Mouse (Mus musculus) stomach, embryonic 16.5 days (tissue): ENCODE results near the gene Rcor1. TPM values are rescaled to one million over a fixed set of nuclear protein-coding genes. Genes with fewer than 3 reads are reported as not detected.

Experiments
- ATAC-seq: fragments of 200-750 bp; cut with Nextera tagmentation; 2 replicates; pipeline ENCODE4 v1.8.0; 2017; ENCODE audit warnings: moderate number of reproducible peaks, moderate TSS enrichment; ENCODE audit not compliant: insufficient read depth, low FRiP score
- H3K27ac ChIP-seq: fragments of 300-500 bp; sonication (generic); 2 replicates; pipeline ENCODE4 v1.5.1; 2014; ENCODE audit warnings: low read length
- H3K27me3 ChIP-seq: fragments of 300-500 bp; sonication (generic); 2 replicates; pipeline ENCODE4 v1.6.1; 2014; ENCODE audit warnings: low read length, control low read depth, mixed read lengths; ENCODE audit not compliant: control insufficient read depth, insufficient read depth
- H3K36me3 ChIP-seq: fragments of 300-500 bp; sonication (generic); 2 replicates; pipeline ENCODE4 v1.6.1; 2014; ENCODE audit warnings: low read length; ENCODE audit not compliant: control insufficient read depth, insufficient read depth
- H3K4me1 ChIP-seq: fragments of 300-500 bp; sonication (generic); 2 replicates; pipeline ENCODE4 v1.6.1; 2014; ENCODE audit warnings: low read length, control low read depth, mixed read lengths; ENCODE audit not compliant: control insufficient read depth, insufficient read depth
- H3K4me2 ChIP-seq: fragments of 300-500 bp; sonication (generic); 2 replicates; pipeline ENCODE4 v1.6.1; 2014; ENCODE audit warnings: low read depth, low read length, mixed read lengths
- H3K4me3 ChIP-seq: fragments of 300-500 bp; sonication (generic); replicated peaks from 2 replicates; pipeline ENCODE4 v1.5.1; 2014; ENCODE audit warnings: mild to moderate bottlenecking, low read length
- H3K9ac ChIP-seq: fragments of 300-500 bp; sonication (generic); 2 replicates; pipeline ENCODE4 v1.6.1; 2014; ENCODE audit warnings: low read length
- H3K9me3 ChIP-seq: fragments of 300-500 bp; sonication (generic); replicated peaks from 2 replicates; pipeline ENCODE4 v1.6.1; 2016; ENCODE audit warnings: low read length, control low read depth; ENCODE audit not compliant: control insufficient read depth
- WGBS: fragments of 180-500 bp; shearing (Covaris S2); extraction: QIAGEN DNeasy Blood & Tissue Kit; methylation state at CpG from one replicate; pipeline ENCODE4 v1.1.7; 2014; 5-methylcytosine and 5-hydroxymethylcytosine counted together
- polyA plus RNA-seq: library from polyadenylated mRNA; unstranded; fragments of >200 nt; fragmentation: Nextera tagmentation; extraction: Ambion mirVana; gene quantifications from 2 replicates; pipeline ENCODE4 v1.2.1, GENCODE M21; 2015

Gene Rcor1
- polyA plus RNA-seq, 1 experiment from 2014 or later: 10.9 TPM

GRCm38 (mm10) chr12:111094073-111094472 lies 54.9 kb downstream of the Rcor1 start:
- Histone ChIP-seq H3K36me3 (peaks cover 2% of the 10 kb centered on the region; the same call in 1 of the 2 replicates), H3K27ac (peak overlapping the region; percentile 23; the same call in 1 of the 2 replicates), H3K4me1 (peaks cover 3% of the 10 kb centered on the region; the same call in 1 of the 2 replicates), H3K4me2 (no peak overlapping the region), H3K9ac (no peak overlapping the region), H3K27me3 (no peaks in the 10 kb centered on the region), H3K4me3 (no peak overlapping the region), H3K9me3 (no peaks in the 10 kb centered on the region)
- WGBS: 55% methylated on average over 5 of the region's 5 CpGs
- no peak for ATAC-seq

GRCm38 (mm10) chr12:111095086-111095485 lies 55.9 kb downstream of the Rcor1 start:
- Histone ChIP-seq H3K4me2 (no peak overlapping the region), H3K4me1 (no peaks in the 10 kb centered on the region), H3K4me3 (no peak overlapping the region), H3K27ac (no peak overlapping the region), H3K9me3 (no peaks in the 10 kb centered on the region), H3K36me3 (peaks cover 2% of the 10 kb centered on the region; the same call in 1 of the 2 replicates), H3K27me3 (no peaks in the 10 kb centered on the region), H3K9ac (no peak overlapping the region)
- 90% methylated on average over 6 of the region's 6 CpGs for WGBS
- ATAC-seq: no peak

GRCm38 (mm10) chr12:111096249-111096648 lies 57.1 kb downstream of the Rcor1 start:
- H3K4me1 ChIP-seq: no peaks in the 10 kb centered on the region
- no peak for ATAC-seq
- no peaks in the 10 kb centered on the region for H3K9me3 ChIP-seq
- peaks cover 5% of the 10 kb centered on the region; the same call in 1 of the 2 replicates for H3K36me3 ChIP-seq
- 83% methylated on average over 6 of the region's 6 CpGs for WGBS
- no peak overlapping the region for H3K27ac ChIP-seq
- H3K4me2 ChIP-seq: no peak overlapping the region
- H3K9ac ChIP-seq: no peak overlapping the region
- no peaks in the 10 kb centered on the region for H3K27me3 ChIP-seq
- H3K4me3 ChIP-seq: no peak overlapping the region

GRCm38 (mm10) chr12:111097036-111097435 lies 57.9 kb downstream of the Rcor1 start:
- H3K4me3 ChIP-seq: no peak overlapping the region
- peaks cover 10% of the 10 kb centered on the region; the same call in 1 of the 2 replicates for H3K36me3 ChIP-seq
- H3K4me1 ChIP-seq: no peaks in the 10 kb centered on the region
- no peaks in the 10 kb centered on the region for H3K27me3 ChIP-seq
- whole genome bisulfite sequencing: 92% methylated on average over 8 of the region's 8 CpGs
- no peak overlapping the region for H3K4me2 ChIP-seq
- ATAC-seq: no peak
- no peaks in the 10 kb centered on the region for H3K9me3 ChIP-seq
- H3K9ac ChIP-seq: no peak overlapping the region
- no peak overlapping the region for H3K27ac ChIP-seq

GRCm38 (mm10) chr12:111111176-111111575 lies 72.0 kb downstream of the Rcor1 start:
- Histone ChIP-seq H3K36me3 (peaks cover 23% of the 10 kb centered on the region; the same call in 1 of the 2 replicates), H3K9me3 (no peaks in the 10 kb centered on the region), H3K4me3 (no peak overlapping the region), H3K4me2 (no peak overlapping the region), H3K27ac (no peak overlapping the region), H3K9ac (no peak overlapping the region), H3K4me1 (no peaks in the 10 kb centered on the region), H3K27me3 (no peaks in the 10 kb centered on the region)
- WGBS: 92% methylated on average over 8 of the region's 8 CpGs
- no peak for ATAC-seq

GRCm38 (mm10) chr12:111114593-111114992 lies 75.4 kb downstream of the Rcor1 start:
- H3K4me1 ChIP-seq: no peaks in the 10 kb centered on the region
- no peak overlapping the region for H3K4me2 ChIP-seq
- H3K27me3 ChIP-seq: no peaks in the 10 kb centered on the region
- 85% methylated on average over 5 of the region's 5 CpGs for WGBS
- peaks cover 29% of the 10 kb centered on the region; the same call in 1 of the 2 replicates for H3K36me3 ChIP-seq
- H3K9me3 ChIP-seq: no peaks in the 10 kb centered on the region
- no peak for ATAC-seq
- no peak overlapping the region for H3K4me3 ChIP-seq
- no peak overlapping the region for H3K9ac ChIP-seq
- no peak overlapping the region for H3K27ac ChIP-seq

GRCm38 (mm10) chr12:111119506-111120085 lies 80.4 kb downstream of the Rcor1 start:
- H3K36me3 ChIP-seq: peaks cover 9% of the 10 kb centered on the region; the same call in 1 of the 2 replicates
- no peak overlapping the region for H3K4me3 ChIP-seq
- H3K27me3 ChIP-seq: no peaks in the 10 kb centered on the region
- no peak overlapping the region for H3K27ac ChIP-seq
- H3K4me2 ChIP-seq: no peak overlapping the region
- 93% methylated on average over 5 of the region's 5 CpGs for WGBS
- no peak for ATAC-seq
- H3K9me3 ChIP-seq: peaks cover 3% of the 10 kb centered on the region; the same call in 1 of the 2 replicates
- H3K4me1 ChIP-seq: no peaks in the 10 kb centered on the region
- H3K9ac ChIP-seq: no peak overlapping the region

GRCm38 (mm10) chr12:111120976-111121645 lies 82.0 kb downstream of the Rcor1 start:
- H3K27me3 ChIP-seq: no peaks in the 10 kb centered on the region
- H3K9ac ChIP-seq: no peak overlapping the region
- no peak overlapping the region for H3K4me3 ChIP-seq
- no peak for ATAC-seq
- peaks cover 3% of the 10 kb centered on the region; the same call in 1 of the 2 replicates for H3K9me3 ChIP-seq
- WGBS: 86% methylated on average over 9 of the region's 9 CpGs
- peaks cover 7% of the 10 kb centered on the region; the same call in 1 of the 2 replicates for H3K36me3 ChIP-seq
- no peak overlapping the region for H3K27ac ChIP-seq
- no peaks in the 10 kb centered on the region for H3K4me1 ChIP-seq
- no peak overlapping the region for H3K4me2 ChIP-seq

- no peak overlapping the region for H3K4me2 ChIP-seq
- H3K9me3 ChIP-seq: peaks cover 3% of the 10 kb centered on the region; the same call in 1 of the 2 replicates
- H3K36me3 ChIP-seq: 0 out of 2 replicates have a peak, but pooled peaks cover 5% of the 10 kb centered on the region
- no peaks in the 10 kb centered on the region for H3K27me3 ChIP-seq
- no peak for ATAC-seq
- no peak overlapping the region for H3K27ac ChIP-seq
- H3K4me1 ChIP-seq: no peaks in the 10 kb centered on the region
- H3K9ac ChIP-seq: no peak overlapping the region
- no peak overlapping the region for H3K4me3 ChIP-seq
Measured at GRCm38 (mm10) chr12:111122332-111122852, 83.2 kb downstream of the Rcor1 start.
